Mouse (Mus musculus) erythroblast, embryonic 14.5 days (primary cell): ENCODE measurements around the gene Sorbs1.

ENCODE experiments used
- GATA1 ChIP-seq: IDR thresholded peaks from 2 replicates; pipeline ENCODE4 v1.6.1; 2012; ENCODE audit warnings: low read length, inconsistent platforms, mixed read lengths
- TAL1 ChIP-seq: IDR thresholded peaks from 3 replicates; pipeline ENCODE4 v1.6.1; 2012; ENCODE audit warnings: low read length, inconsistent platforms, mixed read lengths

GRCm38 (mm10) chr19:40346232-40346844 lies 167.2 kb downstream of the Sorbs1 start:
- no peak for TF ChIP-seq GATA1
- TF ChIP-seq TAL1, result no peak
